In genomic region chrX:153749230-153749629, GRCm38 (mm10) we compare ENCODE assay signal across 16 mouse cellular contexts. TPM values are rescaled to one million over a fixed set of nuclear protein-coding genes. Genes with fewer than 3 reads are reported as not detected.
DNase-seq lines count a peak whose midpoint lies in the region; ATAC-seq and TF ChIP-seq lines count a peak whose summit lies in the region.
"Had no signal": no experiment of that assay in that cellular context is flagged by ENCODE, and none has a peak within 500 bp of the region (broad histone marks: within the 10 kb centered on the region; RNA-seq: fewer than 3 reads in every experiment).

No protein-coding gene starts in this region.

- H3K36me3 ChIP-seq in hindbrain, postnatal 0 days (ENCODE audit: insufficient read depth, low read length) = no peaks in the 10 kb centered on the region
- H3K36me3 ChIP-seq in hindbrain, embryonic 10.5 days = no peaks in the 10 kb centered on the region
- H3K36me3 ChIP-seq in lung, postnatal 0 days (ENCODE audit: insufficient read depth, low read length) = no peaks in the 10 kb centered on the region
- no peaks in the 10 kb centered on the region for H3K36me3 ChIP-seq in MEL (ENCODE audit: control insufficient read depth in 1 of 2, insufficient read depth in 2 of 2, low read length in 2 of 2)
- H3K36me3 ChIP-seq in splenic B cell, adult 2 months (ENCODE audit: control insufficient read depth, insufficient read depth, low read length, poor library complexity, severe bottlenecking) = no peaks in the 10 kb centered on the region
- H3K36me3 ChIP-seq: neural tube, embryonic 15.5 days had no signal

- no peak overlapping the region for H3K9ac ChIP-seq in hindbrain, postnatal 0 days (replicated peaks; ENCODE audit: low read length)
- no peak overlapping the region for H3K9ac ChIP-seq in lung, postnatal 0 days (replicated peaks; ENCODE audit: low read depth)
- no peak overlapping the region for H3K9ac ChIP-seq in MEL (ENCODE audit: control insufficient read depth, low read depth, low read length, poor library complexity, severe bottlenecking)
- H3K9ac ChIP-seq: hindbrain, embryonic 14.5 days; neural tube, embryonic 15.5 days had no signal

- TF ChIP-seq EP300 in lung, postnatal 0 days (IDR thresholded peaks at IDR 0.05) = no peak
- TF ChIP-seq EP300 in MEL (IDR thresholded peaks at IDR 0.05; ENCODE audit: low read depth in 1 of 2, low read length in 2 of 2) = no peak

- no peak overlapping the region for H3K4me2 ChIP-seq in hindbrain, postnatal 0 days (ENCODE audit: low read depth, low read length)
- no peak overlapping the region for H3K4me2 ChIP-seq in lung, postnatal 0 days (replicated peaks; ENCODE audit: low read depth, low read length)
- H3K4me2 ChIP-seq: hindbrain, embryonic 14.5 days; neural tube, embryonic 15.5 days had no signal

- no peak for DNase-seq in hindbrain, postnatal 0 days (ENCODE audit: low spot score)
- no peak for DNase-seq in hindbrain, embryonic 10.5 days (ENCODE audit: low spot score)
- no peak for DNase-seq in lung, postnatal 0 days (ENCODE audit: low spot score)
- DNase-seq in lung, adult 2 months = no peak
- peak; percentile 40 for DNase-seq in MEL (ENCODE audit: low read depth, low spot score)
- DNase-seq in splenic B cell, adult 2 months (ENCODE audit: low read depth, low spot score) = peak; percentile 27
- no peak for DNase-seq in spleen, postnatal 14 days (ENCODE audit: low spot score in 2 of 2)
- no peak for DNase-seq in layer of hippocampus, adult 18-20 months (ENCODE audit: low spot score in 2 of 2)
- DNase-seq: adrenal gland, postnatal 36 days; cerebellum, postnatal 25 days; heart, adult 11 months; kidney, adult 8-10 months; thymus, postnatal 14 days had no signal

- no peak for TF ChIP-seq POLR2A in lung, adult 2 months (IDR thresholded peaks at IDR 0.05; ENCODE audit: borderline replicate concordance, extremely low read depth, low read depth, low read length)
- no peak for TF ChIP-seq POLR2A in MEL (IDR thresholded peaks at IDR 0.05; ENCODE audit: control insufficient read depth in 1 of 2, insufficient read depth in 1 of 2, low read depth in 1 of 2, low read length in 2 of 2, poor library complexity in 1 of 2)

- no peak overlapping the region for H3K27ac ChIP-seq in hindbrain, postnatal 0 days
- H3K27ac ChIP-seq in hindbrain, embryonic 10.5 days = no peak overlapping the region
- no peak overlapping the region for H3K27ac ChIP-seq in lung, postnatal 0 days (ENCODE audit: low read length)
- no peak overlapping the region for H3K27ac ChIP-seq in MEL (ENCODE audit: control insufficient read depth, low read depth, low read length)
- H3K27ac ChIP-seq: hindbrain, embryonic 14.5 days; neural tube, embryonic 15.5 days had no signal

- no peaks in the 10 kb centered on the region for H3K27me3 ChIP-seq in hindbrain, postnatal 0 days (ENCODE audit: insufficient read depth, low read length)
- H3K27me3 ChIP-seq in hindbrain, embryonic 10.5 days (ENCODE audit: insufficient read depth, poor library complexity, severe bottlenecking) = no peaks in the 10 kb centered on the region
- no peaks in the 10 kb centered on the region for H3K27me3 ChIP-seq in lung, postnatal 0 days (replicated peaks; ENCODE audit: insufficient read depth, low read length)
- H3K27me3 ChIP-seq in MEL (ENCODE audit: control insufficient read depth in 1 of 2, insufficient read depth in 2 of 2, low read length in 2 of 2) = no peaks in the 10 kb centered on the region
- no peaks in the 10 kb centered on the region for H3K27me3 ChIP-seq in splenic B cell, adult 2 months (ENCODE audit: control insufficient read depth, insufficient read depth, low read length, poor library complexity, severe bottlenecking)
- H3K27me3 ChIP-seq: neural tube, embryonic 15.5 days had no signal

- H3K4me1 ChIP-seq in hindbrain, postnatal 0 days (ENCODE audit: insufficient read depth, low read length) = no peaks in the 10 kb centered on the region
- H3K4me1 ChIP-seq in hindbrain, embryonic 10.5 days (replicated peaks) = no peaks in the 10 kb centered on the region
- H3K4me1 ChIP-seq in lung, postnatal 0 days (ENCODE audit: insufficient read depth, low read depth, low read length) = no peaks in the 10 kb centered on the region
- H3K4me1 ChIP-seq in lung, adult 2 months (ENCODE audit: control insufficient read depth, insufficient read depth, low read length) = no peaks in the 10 kb centered on the region
- H3K4me1 ChIP-seq in MEL (ENCODE audit: control insufficient read depth in 1 of 2, insufficient read depth in 2 of 2, low read length in 2 of 2) = no peaks in the 10 kb centered on the region
- H3K4me1 ChIP-seq: neural tube, embryonic 15.5 days had no signal

- no peak for ATAC-seq in hindbrain, postnatal 0 days
- ATAC-seq in lung, postnatal 0 days = no peak

- 43% methylated on average over 2 of the region's 2 CpGs for WGBS in hindbrain, postnatal 0 days
- 48% methylated on average over 2 of the region's 2 CpGs for WGBS in hindbrain, embryonic 10.5 days
- 36% methylated on average over 2 of the region's 2 CpGs for WGBS in lung, postnatal 0 days
- WGBS in lung, adult 2 months = 38% methylated on average over 2 of the region's 2 CpGs

- H3K4me3 ChIP-seq in hindbrain, postnatal 0 days (ENCODE audit: low read length) = no peak overlapping the region
- no peak overlapping the region for H3K4me3 ChIP-seq in hindbrain, embryonic 10.5 days
- no peak overlapping the region for H3K4me3 ChIP-seq in lung, postnatal 0 days (ENCODE audit: low read depth, low read length)
- no peak overlapping the region for H3K4me3 ChIP-seq in lung, adult 2 months (replicated peaks; ENCODE audit: extremely low read depth, low read depth, low read length)
- H3K4me3 ChIP-seq in MEL (ENCODE audit: control insufficient read depth in 1 of 2, insufficient read depth in 1 of 2, low read depth in 2 of 2, low read length in 2 of 2) = no peak overlapping the region
- H3K4me3 ChIP-seq: megakaryocyte, embryonic 14.5 days; neural tube, embryonic 15.5 days had no signal

- H3K9me3 ChIP-seq in hindbrain, postnatal 0 days (ENCODE audit: low read length) = no peaks in the 10 kb centered on the region
- H3K9me3 ChIP-seq in hindbrain, embryonic 10.5 days = no peaks in the 10 kb centered on the region
- no peaks in the 10 kb centered on the region for H3K9me3 ChIP-seq in lung, postnatal 0 days (ENCODE audit: low read length)
- H3K9me3 ChIP-seq in MEL (replicated peaks; ENCODE audit: insufficient read depth, low read length) = no peaks in the 10 kb centered on the region
- H3K9me3 ChIP-seq: megakaryocyte, embryonic 14.5 days; neural tube, embryonic 15.5 days had no signal

- no peaks in the 10 kb centered on the region for H3K79me2 ChIP-seq in MEL (ENCODE audit: control insufficient read depth, insufficient read depth, low read length, poor library complexity)

- TF ChIP-seq CTCF in hindbrain, postnatal 0 days (IDR thresholded peaks at IDR 0.05; ENCODE audit: low read depth) = peak; percentile 44
- peak; percentile 46 for TF ChIP-seq CTCF in lung, postnatal 0 days (IDR thresholded peaks at IDR 0.05)
- no peak for TF ChIP-seq CTCF in lung, adult 2 months (IDR thresholded peaks at IDR 0.05; ENCODE audit: insufficient read depth, low read length)
- peak; percentile 38 to 62 (median 48) for TF ChIP-seq CTCF in MEL (IDR thresholded peaks at IDR 0.05 in 2 of 3, conservative IDR thresholded peaks at IDR 0.05 in 1 of 3; ENCODE audit: control insufficient read depth in 1 of 3, insufficient read depth in 1 of 3, low read depth in 2 of 3, low read length in 3 of 3, poor library complexity in 1 of 3, severe bottlenecking in 1 of 3)

- TF ChIP-seq RAD21 in MEL (IDR thresholded peaks at IDR 0.05; ENCODE audit: low read depth, low read length) = peak; percentile 60

TF ChIP-seq in MEL, 35 proteins besides CTCF, POLR2A, EP300 and RAD21:
- TF ChIP-seq MAFK (IDR thresholded peaks at IDR 0.05; ENCODE audit: borderline replicate concordance, low read depth, low read length) (no peak), SMC3 (IDR thresholded peaks at IDR 0.05; ENCODE audit: low read depth, low read length) (peak; percentile 70)

RNA-seq across cellular contexts. Expression of gene Nbdy, which starts 25.8 kb away (rescaled TPM):
- 55.9 and 57.0 TPM in 2 replicates for total RNA-seq in hindbrain, postnatal 0 days (2014; rRNA removed)
- 192 and 198 TPM in 2 replicates for polyA plus RNA-seq in hindbrain, postnatal 0 days (2015; fragmentation: Nextera tagmentation; extraction: Ambion mirVana)
- 72.1 and 72.3 TPM in 2 replicates for polyA plus RNA-seq in hindbrain, embryonic 10.5 days (2016; fragmentation: Nextera tagmentation; extraction: Ambion mirVana)
- polyA plus RNA-seq in lung, postnatal 0 days (2015; fragmentation: Nextera tagmentation; extraction: Ambion mirVana) = 108 and 119 TPM in 2 replicates
- 39.1 and 52.7 TPM in 2 replicates for polyA plus RNA-seq in lung, adult 2 months (2012; rRNA removed)
- 30.4 and 35.4 TPM in 2 replicates for total RNA-seq in MEL (2012; rRNA removed)
- 10 to 100 TPM in 1 of 2 experiments, not detected in 1; 75.7 TPM for polyA plus RNA-seq in MEL (2012; ENCODE audit: insufficient read depth in 1 of 2, insufficient read length in 2 of 2, low read depth in 1 of 2, low replicate concordance in 2 of 2, missing spikeins in 1 of 2)
- total RNA-seq in layer of hippocampus, adult 18-20 months (2021) = 10 to 100 TPM; 41.2 to 50.1 TPM

RNA-seq across cellular contexts. Expression of gene Kctd12b, which starts 53.0 kb away (rescaled TPM):
- 5.0 and 6.3 TPM in 2 replicates for total RNA-seq in hindbrain, postnatal 0 days (2014; rRNA removed)
- 3.8 and 3.9 TPM in 2 replicates for polyA plus RNA-seq in hindbrain, postnatal 0 days (2015; fragmentation: Nextera tagmentation; extraction: Ambion mirVana)
- 2.6 and 4.6 TPM in 2 replicates for polyA plus RNA-seq in hindbrain, embryonic 10.5 days (2016; fragmentation: Nextera tagmentation; extraction: Ambion mirVana)
- polyA plus RNA-seq in lung, postnatal 0 days (2015; fragmentation: Nextera tagmentation; extraction: Ambion mirVana) = 8.2 and 9.7 TPM in 2 replicates
- polyA plus RNA-seq in lung, adult 2 months (2012; rRNA removed) = 2.8 and 4.2 TPM in 2 replicates
- not detected in 2 replicates for total RNA-seq in MEL (2012; rRNA removed)
- not detected for polyA plus RNA-seq in MEL (2012; ENCODE audit: insufficient read depth in 1 of 2, insufficient read length in 2 of 2, low read depth in 1 of 2, low replicate concordance in 2 of 2, missing spikeins in 1 of 2)
- 1 to 10 TPM; 3.3 to 4.4 TPM for total RNA-seq in layer of hippocampus, adult 18-20 months (2021)

Comparison
In these comparisons a context has a peak if more than half of its experiments do, and no peak if none do; other contexts are left out.
1. DNase-seq: peak in MEL (single experiment) and splenic B cell, adult 2 months (single experiment); none in hindbrain, postnatal 0 days (single experiment), hindbrain, embryonic 10.5 days (single experiment), lung, postnatal 0 days (single experiment), lung, adult 2 months (single experiment), spleen, postnatal 14 days (0 of 2) and layer of hippocampus, adult 18-20 months (0 of 2).